Mouse (Mus musculus): ENCODE results near the gene Zfp658.

Zfp658 gene

GRCm38 (mm10) chr7:43580526-43580925, 18.5 kb downstream of the Zfp658 start:
- DNase-seq (ENCODE audit: low spot score in 2 of 2): no peak

- no peak for DNase-seq (ENCODE audit: low spot score in 2 of 2)
These were observed 22.7 kb downstream of the Zfp658 start for GRCm38 (mm10) chr7:43584790-43585189.

GRCm38 (mm10) chr7:43601884-43602283, 39.8 kb downstream of the Zfp658 start:
- no peak for DNase-seq (ENCODE audit: low spot score in 2 of 2)

- DNase-seq (ENCODE audit: low spot score in 2 of 2): peak in 1 of 2 experiments; percentile 42
These were observed 45.1 kb downstream of the Zfp658 start, which contains the start of gene Zfp819 for GRCm38 (mm10) chr7:43606896-43607742. TSS of gene Zfp819 (plus strand) at chr7:43607169.

DNA sequence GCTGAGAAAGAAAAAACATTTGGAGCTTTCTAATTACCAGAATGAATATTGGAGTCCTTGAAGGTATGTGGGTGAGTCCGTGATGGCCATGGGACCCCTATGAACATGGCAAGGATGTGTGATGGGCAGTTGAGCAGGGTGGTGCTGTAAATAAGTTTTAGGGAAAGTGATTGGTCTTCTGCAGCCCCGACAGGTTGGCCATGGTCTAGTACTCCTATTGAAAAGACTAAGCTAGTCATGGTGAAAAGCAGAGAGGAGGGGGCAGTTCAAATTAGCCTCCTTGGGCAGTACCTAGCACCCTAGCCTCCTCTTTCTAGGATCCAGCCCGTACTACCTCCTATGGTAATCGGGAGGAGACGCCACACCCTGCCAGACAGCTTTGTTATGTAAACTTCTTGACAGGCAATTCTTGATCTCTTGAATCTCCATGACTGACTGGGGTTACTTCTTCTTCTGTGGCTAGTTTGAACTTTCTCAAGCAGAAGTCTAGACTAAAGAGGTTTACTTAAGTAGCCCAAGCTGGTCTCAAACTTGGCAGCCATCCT, 45.8 kb downstream of the Zfp658 start:
- no peak for DNase-seq (ENCODE audit: low spot score in 2 of 2)

- no peak for DNase-seq (ENCODE audit: low spot score in 2 of 2)
These were observed 46.3 kb downstream of the Zfp658 start for GRCm38 (mm10) chr7:43608316-43608824.

GRCm38 (mm10) chr7:43613816-43614551, 51.9 kb downstream of the Zfp658 start:
- DNase-seq (ENCODE audit: low spot score in 2 of 2): no peak

GRCm38 (mm10) chr7:43622927-43623326, 60.9 kb downstream of the Zfp658 start:
- no peak for DNase-seq (ENCODE audit: low spot score in 2 of 2)

GRCm38 (mm10) chr7:43623819-43624218, 61.8 kb downstream of the Zfp658 start:
- DNase-seq (ENCODE audit: low spot score in 2 of 2): no peak

All from spleen, postnatal 10 days (tissue).